Mouse (Mus musculus): ENCODE measurements at regions not wholly inside any gene's neighbourhood (a gene's known extent, or its start where the extent isn't known, plus 50 kb on each side); places are given as distances from the start of the nearest gene placed in this dataset.
A peak's percentile ranks its signal among the peaks of the same experiment; 100 is the strongest.
"Not testable (repeated sequence)": the region's sequence is repeated elsewhere in the genome, so short reads cannot be mapped to it uniquely, and the experiment has no call there.

GRCm38 (mm10) chr12:69494648-69495047, 88.2 kb downstream of the Vcpkmt start:
- DNase-seq: no peak
- intact Hi-C loops (cut with DNase I): no loop called here

- intact Hi-C loops (cut with DNase I): no loop called here
- no peak for DNase-seq
Measured at GRCm38 (mm10) chr12:69489686-69490085, 93.1 kb downstream of the Vcpkmt start.

- intact Hi-C loops (cut with DNase I): loop anchor here (2.0 kb wide), 1 partner anchor 14 kb away; no protein-coding TSS in a partner anchor
- no peak for DNase-seq
Measured at GRCm38 (mm10) chr12:69486903-69487302, 95.9 kb downstream of the Vcpkmt start.

GRCm38 (mm10) chr12:69485652-69486651, 96.9 kb downstream of the Vcpkmt start:
- intact Hi-C loops (cut with DNase I): loop anchor here (2.0 kb wide), 1 partner anchor 15 kb away; no protein-coding TSS in a partner anchor
- peak; percentile 51 to 54 for DNase-seq

- intact Hi-C loops (cut with DNase I): no loop called here
- no peak for DNase-seq
Measured at GRCm38 (mm10) chr12:69481420-69481819, 101.4 kb downstream of the Vcpkmt start.

GRCm38 (mm10) chr12:69476631-69477091, 104.4 kb upstream of the Gm9887 start:
- peak in 1 of 2 experiments; percentile 27 for DNase-seq
- intact Hi-C loops (cut with DNase I): no loop called here

GRCm38 (mm10) chr12:69476131-69476530, 103.9 kb upstream of the Gm9887 start:
- intact Hi-C loops (cut with DNase I): no loop called here
- no peak for DNase-seq

- intact Hi-C loops (cut with DNase I): no loop called here
- DNase-seq: peak in 1 of 2 experiments; percentile 36
Measured at GRCm38 (mm10) chr12:69474916-69475661, 102.8 kb upstream of the Gm9887 start.

- DNase-seq: peak; percentile 45 to 65
- intact Hi-C loops (cut with DNase I): no loop called here
Measured at GRCm38 (mm10) chr12:69474141-69474915, 102.1 kb upstream of the Gm9887 start.

GRCm38 (mm10) chr12:69473379-69474057, 101.3 kb upstream of the Gm9887 start:
- intact Hi-C loops (cut with DNase I): no loop called here
- DNase-seq: no peak

- DNase-seq: no peak
- intact Hi-C loops (cut with DNase I): no loop called here
Measured at GRCm38 (mm10) chr12:69472912-69473311, 100.7 kb upstream of the Gm9887 start.

- intact Hi-C loops (cut with DNase I): no loop called here
- no peak for DNase-seq
Measured at GRCm38 (mm10) chr12:69471876-69472275, 99.6 kb upstream of the Gm9887 start.

GRCm38 (mm10) chr12:69469004-69469403, 96.7 kb upstream of the Gm9887 start:
- intact Hi-C loops (cut with DNase I): no loop called here
- no peak for DNase-seq

- no peak for DNase-seq
- intact Hi-C loops (cut with DNase I): no loop called here
Measured at GRCm38 (mm10) chr12:69467363-69467762, 95.1 kb upstream of the Gm9887 start.

- intact Hi-C loops (cut with DNase I): loop anchor here (5.0 kb wide), 2 partner anchors 93 to 107 kb away; partner anchors contain the start of genes Arf6 and Gm9887
Measured at GRCm38 (mm10) chr12:69464906-69465305, 92.6 kb upstream of the Gm9887 start.

GRCm38 (mm10) chr12:69463327-69463726, 91.1 kb upstream of the Gm9887 start:
- not testable (repeated sequence) for DNase-seq
- intact Hi-C loops (cut with DNase I): loop anchor here (5.0 kb wide), 2 partner anchors 91 to 109 kb away; partner anchors contain the start of genes Arf6 and Gm9887

More at GRCm38 (mm10) chr12:69464906-69465305, 92.6 kb upstream of the Gm9887 start:
- no peak for DNase-seq

- intact Hi-C loops (cut with DNase I): loop anchor here (5.0 kb wide), 2 partner anchors 90 to 110 kb away; partner anchors contain the start of genes Arf6 and Gm9887
- DNase-seq: peak; percentile 63 to 74
Measured at GRCm38 (mm10) chr12:69461888-69462840, 89.9 kb upstream of the Gm9887 start.

GRCm38 (mm10) chr12:69460552-69461079, 88.4 kb upstream of the Gm9887 start:
- no peak for DNase-seq
- intact Hi-C loops (cut with DNase I): loop anchor here (5.0 kb wide), 2 partner anchors 88 to 112 kb away; partner anchors contain the start of genes Arf6 and Gm9887
